Mouse (Mus musculus) forebrain, embryonic 12.5 days (tissue): ENCODE results near the gene Kansl3. TPM values are rescaled to one million over a fixed set of nuclear protein-coding genes. Genes with fewer than 3 reads are reported as not detected.

Source experiments
- ATAC-seq: fragments of 200-750 bp; cut with Nextera tagmentation; 2 replicates; pipeline ENCODE4 v1.8.0; 2017; ENCODE audit warnings: moderate TSS enrichment; ENCODE audit not compliant: low FRiP score
- H3K27ac ChIP-seq: fragments of 300-500 bp; sonication (generic); 2 replicates; pipeline ENCODE4 v1.5.1; 2016; ENCODE audit warnings: mild to moderate bottlenecking
- H3K27me3 ChIP-seq: fragments of 300-500 bp; sonication (generic); 2 replicates; pipeline ENCODE4 v1.6.1; 2016; ENCODE audit warnings: mild to moderate bottlenecking
- H3K36me3 ChIP-seq: fragments of 300-500 bp; sonication (generic); replicated peaks from 2 replicates; pipeline ENCODE4 v1.6.1; 2016; ENCODE audit warnings: mild to moderate bottlenecking
- H3K4me1 ChIP-seq: fragments of 300-500 bp; sonication (generic); 2 replicates; pipeline ENCODE4 v1.6.1; 2016
- H3K4me2 ChIP-seq: fragments of 300-500 bp; sonication (generic); 2 replicates; pipeline ENCODE4 v1.6.1; 2016; ENCODE audit warnings: mild to moderate bottlenecking, moderate library complexity
- H3K4me3 ChIP-seq: fragments of 300-500 bp; sonication (generic); replicated peaks from 2 replicates; pipeline ENCODE4 v1.5.1; 2016; ENCODE audit warnings: mild to moderate bottlenecking
- H3K9ac ChIP-seq: fragments of 300-500 bp; sonication (generic); 2 replicates; pipeline ENCODE4 v1.6.1; 2016; ENCODE audit warnings: mild to moderate bottlenecking
- H3K9me3 ChIP-seq: fragments of 300-500 bp; sonication (generic); 2 replicates; pipeline ENCODE4 v1.6.1; 2016
- WGBS: fragments of 180-500 bp; shearing (Covaris S2); methylation state at CpG from one replicate; pipeline ENCODE4 v1.1.7; 2016; 5-methylcytosine and 5-hydroxymethylcytosine counted together
- polyA plus RNA-seq: library from polyadenylated mRNA; unstranded; fragments of >200 nt; fragmentation: Nextera tagmentation; extraction: Ambion mirVana; gene quantifications from 2 replicates; pipeline ENCODE4 v1.2.1, GENCODE M21; 2016

Gene Kansl3
- polyA plus RNA-seq = 47.2 and 48.0 TPM in 2 replicates

GRCm38 (mm10) chr1:36368969-36369645 is at the start of gene Kansl3:
Gene Kansl3 (minus strand): TSS chr1:36369181.
- Histone ChIP-seq H3K27me3 (no peaks in the 10 kb centered on the region), H3K36me3 (peaks cover 17% of the 10 kb centered on the region), H3K27ac (peak within 1 kb of the TSS; percentile 75; the same call in 1 of the 2 replicates), H3K4me3 (peak within 1 kb of the TSS; percentile 95), H3K9me3 (no peaks in the 10 kb centered on the region), H3K4me2 (peak within 1 kb of the TSS; percentile 71), H3K4me1 (peaks cover 11% of the 10 kb centered on the region), H3K9ac (peak within 1 kb of the TSS; percentile 96)
- 4% methylated on average over 61 of the region's 61 CpGs for WGBS
- peak; percentile 88 for ATAC-seq

DNA sequence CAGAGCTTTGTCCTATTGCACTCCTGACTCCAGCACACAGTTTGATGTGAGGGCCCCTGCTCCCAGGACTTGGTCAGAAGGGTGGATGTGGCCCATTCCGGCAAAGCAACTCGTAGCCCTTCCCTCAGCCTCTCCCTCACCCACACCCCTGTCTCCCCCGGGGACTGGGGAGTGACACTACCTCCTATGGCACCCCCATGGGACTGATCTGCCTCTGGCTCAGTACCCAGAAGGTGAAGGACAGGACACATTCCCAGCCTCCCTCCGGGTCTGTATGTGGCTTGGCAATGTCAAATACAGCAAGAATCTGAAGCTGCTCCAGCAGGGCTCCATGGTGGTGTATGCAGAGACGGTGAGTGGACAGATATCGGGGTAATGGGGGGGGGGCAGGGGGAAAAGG is 35.5 kb upstream of the Kansl3 start:
- peaks cover 15% of the 10 kb centered on the region for H3K4me1 ChIP-seq
- no peak for ATAC-seq
- H3K36me3 ChIP-seq = no peaks in the 10 kb centered on the region
- no peak overlapping the region for H3K4me2 ChIP-seq
- H3K9ac ChIP-seq = no peak overlapping the region
- H3K9me3 ChIP-seq = no peaks in the 10 kb centered on the region
- no peaks in the 10 kb centered on the region for H3K27me3 ChIP-seq
- no peak overlapping the region for H3K27ac ChIP-seq
- 88% methylated on average over 6 of the region's 6 CpGs for WGBS
- no peak overlapping the region for H3K4me3 ChIP-seq

- Histone ChIP-seq H3K4me2 (no peak overlapping the region), H3K27ac (peak overlapping the region; percentile 73; the same call in 1 of the 2 replicates), H3K36me3 (no peaks in the 10 kb centered on the region), H3K27me3 (no peaks in the 10 kb centered on the region), H3K9ac (no peak overlapping the region), H3K4me1 (peaks cover 15% of the 10 kb centered on the region), H3K4me3 (no peak overlapping the region), H3K9me3 (no peaks in the 10 kb centered on the region)
- 34% methylated on average over 4 of the region's 4 CpGs for WGBS
- peak; percentile 83 for ATAC-seq
These were observed 32.5 kb upstream of the Kansl3 start for GRCm38 (mm10) chr1:36401509-36401908.

DNA sequence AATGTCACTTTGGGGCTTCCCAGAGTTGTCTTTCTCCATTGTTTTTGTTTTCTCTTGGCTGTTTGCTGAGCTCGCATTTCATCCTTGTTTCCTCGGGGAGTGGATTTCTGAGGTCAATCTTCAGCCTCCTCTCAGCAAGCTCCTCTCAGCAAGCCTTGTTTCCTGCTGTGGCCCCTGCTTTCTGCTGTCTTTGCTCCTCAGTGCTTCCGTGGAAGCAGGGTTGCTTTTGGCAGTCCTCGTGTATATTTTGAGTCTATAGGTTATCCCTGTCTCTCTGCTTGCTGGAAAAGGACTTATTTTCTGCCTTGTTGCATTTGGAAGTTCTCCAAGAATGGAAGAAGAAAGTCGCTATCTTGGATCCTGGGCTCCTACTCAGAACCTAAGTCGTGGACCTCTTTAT is 28.1 kb upstream of the Kansl3 start:
- 31% methylated on average over 6 of the region's 6 CpGs for WGBS
- no peak overlapping the region for H3K27ac ChIP-seq
- no peaks in the 10 kb centered on the region for H3K36me3 ChIP-seq
- no peaks in the 10 kb centered on the region for H3K9me3 ChIP-seq
- H3K9ac ChIP-seq = no peak overlapping the region
- H3K27me3 ChIP-seq = no peaks in the 10 kb centered on the region
- ATAC-seq = no peak
- no peak overlapping the region for H3K4me2 ChIP-seq
- H3K4me1 ChIP-seq = peaks cover 12% of the 10 kb centered on the region
- H3K4me3 ChIP-seq = no peak overlapping the region

DNA sequence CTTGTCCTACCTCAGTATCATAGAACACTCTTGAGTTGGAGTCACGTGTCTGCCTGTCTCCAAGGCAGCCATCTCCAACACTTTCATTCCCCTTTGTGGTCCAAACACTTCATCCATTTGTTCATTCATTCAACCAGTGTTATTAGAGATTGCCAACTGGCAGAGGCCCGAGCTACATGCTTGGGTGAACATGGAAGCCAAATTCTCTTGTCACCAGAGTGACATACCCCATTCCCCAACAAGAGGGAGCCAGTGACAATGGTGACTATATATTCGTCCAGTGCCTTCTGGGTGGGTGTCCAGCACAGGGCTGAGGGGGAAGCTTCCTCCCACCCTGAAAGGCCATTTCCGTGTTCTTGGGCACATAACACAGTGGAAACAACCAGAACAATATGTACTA is 10.6 kb upstream of the Kansl3 start:
- no peak overlapping the region for H3K9ac ChIP-seq
- WGBS = 71% methylated on average over 4 of the region's 4 CpGs
- H3K9me3 ChIP-seq = no peaks in the 10 kb centered on the region

GRCm38 (mm10) chr1:36378880-36379279 is 9.9 kb upstream of the Kansl3 start:
- H3K4me3 ChIP-seq = no peak overlapping the region
- H3K36me3 ChIP-seq = no peaks in the 10 kb centered on the region
- no peaks in the 10 kb centered on the region for H3K9me3 ChIP-seq
- no peak overlapping the region for H3K4me2 ChIP-seq
- no peaks in the 10 kb centered on the region for H3K4me1 ChIP-seq
- H3K27ac ChIP-seq = no peak overlapping the region
- WGBS = 86% methylated on average over 6 of the region's 6 CpGs
- no peak for ATAC-seq
- no peaks in the 10 kb centered on the region for H3K27me3 ChIP-seq
- no peak overlapping the region for H3K9ac ChIP-seq

More for the DNA sequence above, 10.6 kb upstream of the Kansl3 start:
- Histone ChIP-seq H3K36me3 (no peaks in the 10 kb centered on the region), H3K27me3 (no peaks in the 10 kb centered on the region), H3K4me3 (no peak overlapping the region), H3K4me2 (no peak overlapping the region), H3K4me1 (no peaks in the 10 kb centered on the region), H3K27ac (no peak overlapping the region)
- ATAC-seq = no peak

DNA sequence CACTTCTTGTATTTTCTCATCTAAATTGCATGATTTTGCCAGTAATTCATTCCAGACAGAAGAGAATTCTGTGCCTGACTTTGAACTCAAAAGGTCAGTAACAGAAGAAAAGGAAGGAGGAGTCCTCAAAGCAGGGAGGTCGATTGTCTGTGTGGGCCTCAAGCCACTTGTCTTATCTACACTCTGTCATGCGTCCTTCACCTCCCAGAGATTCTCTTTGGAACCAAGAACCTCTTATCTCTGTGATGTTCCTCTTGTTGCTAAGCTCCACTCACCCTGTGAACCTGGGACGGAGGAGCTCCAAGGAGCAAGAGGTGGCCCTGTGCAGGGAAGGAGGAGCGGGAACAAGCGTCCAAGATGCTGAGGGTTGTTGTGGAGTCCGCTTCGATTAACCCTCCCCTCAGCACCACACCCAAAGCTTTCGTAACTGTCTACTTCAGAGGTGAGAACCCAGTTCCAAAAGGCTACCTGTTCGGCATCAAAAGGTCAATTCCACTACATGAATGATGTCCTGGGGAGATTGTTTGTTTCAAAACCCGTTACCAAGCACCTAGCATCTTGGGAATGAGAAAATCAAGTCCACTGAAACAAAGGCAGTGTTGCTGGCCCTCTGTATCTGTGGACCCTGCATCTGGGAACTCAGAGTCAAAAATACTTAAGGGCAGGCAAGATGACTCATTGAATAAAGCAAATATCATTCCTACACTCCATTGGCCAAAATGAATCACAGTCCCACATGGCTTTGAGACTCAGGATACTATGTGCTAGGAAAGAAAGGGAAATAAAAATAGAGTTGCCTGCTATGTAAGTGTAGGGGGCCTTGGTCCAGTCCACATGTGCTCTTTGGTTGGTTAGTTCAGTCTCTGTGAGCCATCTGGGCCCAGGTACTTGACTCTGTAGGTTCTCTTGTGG is 3.2 kb upstream of the Kansl3 start, which contains the start of gene Fer1l5:
Gene Fer1l5, plus strand, starts transcription at position 358 of the 912 bp plus-strand sequence.
- Histone ChIP-seq H3K4me2 (no peak within 1 kb of the TSS), H3K4me3 (no peak within 1 kb of the TSS), H3K9me3 (no peaks in the 10 kb centered on the region), H3K27me3 (no peaks in the 10 kb centered on the region), H3K27ac (no peak within 1 kb of the TSS), H3K4me1 (peaks cover 10% of the 10 kb centered on the region), H3K36me3 (no peaks in the 10 kb centered on the region; the same call in 1 of the 2 replicates), H3K9ac (no peak within 1 kb of the TSS)
- ATAC-seq = no peak
- 82% methylated on average over 10 of the region's 10 CpGs for WGBS

DNA sequence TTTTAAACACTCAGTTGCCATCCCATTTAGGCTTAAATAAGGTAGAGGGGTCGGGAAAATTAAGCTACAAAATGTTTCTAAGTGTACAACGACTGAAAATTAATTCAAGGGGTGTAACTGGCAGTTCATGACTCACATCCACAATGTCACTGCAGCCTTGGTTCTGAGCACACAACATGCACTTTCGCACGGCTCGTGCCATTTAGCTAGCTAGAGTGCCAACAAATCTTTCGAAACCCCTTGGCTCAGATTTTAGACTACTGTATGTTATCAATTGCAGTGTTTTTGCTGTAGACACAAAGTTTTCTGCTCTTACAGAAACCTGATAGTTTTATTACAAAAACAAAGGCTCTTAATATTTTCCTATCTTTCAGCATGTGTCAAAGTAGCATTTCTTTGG is 1.9 kb upstream of the Kansl3 start:
- H3K27me3 ChIP-seq = no peaks in the 10 kb centered on the region
- H3K4me2 ChIP-seq = no peak overlapping the region
- no peak overlapping the region for H3K27ac ChIP-seq
- H3K36me3 ChIP-seq = peaks cover 2% of the 10 kb centered on the region
- no peaks in the 10 kb centered on the region for H3K9me3 ChIP-seq
- H3K4me1 ChIP-seq = peaks cover 11% of the 10 kb centered on the region
- WGBS = 88% methylated on average over 6 of the region's 6 CpGs
- H3K9ac ChIP-seq = no peak overlapping the region
- H3K4me3 ChIP-seq = no peak overlapping the region
- no peak for ATAC-seq

GRCm38 (mm10) chr1:36368112-36368968 is 641 bp downstream of the Kansl3 start:
- H3K27me3 ChIP-seq = no peaks in the 10 kb centered on the region
- H3K27ac ChIP-seq = peak overlapping the region; percentile 75; the same call in 1 of the 2 replicates
- peaks cover 11% of the 10 kb centered on the region for H3K4me1 ChIP-seq
- peak; percentile 90 for ATAC-seq
- peaks cover 25% of the 10 kb centered on the region for H3K36me3 ChIP-seq
- peak overlapping the region; percentile 71 for H3K4me2 ChIP-seq
- peak overlapping the region; percentile 95 for H3K4me3 ChIP-seq
- peak overlapping the region; percentile 96 for H3K9ac ChIP-seq
- 5% methylated on average over 51 of the region's 55 CpGs for WGBS
- no peaks in the 10 kb centered on the region for H3K9me3 ChIP-seq

DNA sequence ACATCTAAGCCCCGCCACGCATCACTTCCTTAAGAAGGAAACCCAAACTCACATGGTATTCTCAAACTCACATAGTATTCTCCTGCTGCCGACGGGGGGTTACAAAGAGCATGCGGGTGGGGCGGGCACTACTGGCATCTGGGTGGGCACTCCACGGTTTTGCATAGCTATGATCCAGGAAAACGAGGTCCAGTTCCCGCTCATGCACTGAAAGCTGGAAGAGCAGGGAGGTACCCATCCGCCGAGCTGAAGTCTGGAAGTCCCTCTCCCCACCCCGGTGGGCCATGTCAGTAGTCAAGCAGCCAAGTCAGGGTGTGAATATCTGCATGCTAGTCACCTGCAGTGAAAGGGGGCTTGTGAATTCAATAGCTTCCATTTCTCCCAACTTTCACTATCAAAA is 1.3 kb downstream of the Kansl3 start:
- no peak overlapping the region for H3K27ac ChIP-seq
- peaks cover 11% of the 10 kb centered on the region for H3K4me1 ChIP-seq
- H3K4me3 ChIP-seq = peak overlapping the region; percentile 95
- 57% methylated on average over 12 of the region's 12 CpGs for WGBS
- no peaks in the 10 kb centered on the region for H3K27me3 ChIP-seq
- H3K4me2 ChIP-seq = peak overlapping the region; percentile 71
- H3K9ac ChIP-seq = peak overlapping the region; percentile 96
- no peaks in the 10 kb centered on the region for H3K9me3 ChIP-seq
- H3K36me3 ChIP-seq = peaks cover 30% of the 10 kb centered on the region
- ATAC-seq = no peak

- H3K4me3 ChIP-seq = no peak overlapping the region
- H3K4me1 ChIP-seq = no peaks in the 10 kb centered on the region
- no peak overlapping the region for H3K27ac ChIP-seq
- H3K9me3 ChIP-seq = no peaks in the 10 kb centered on the region
- ATAC-seq = no peak
- no peak overlapping the region for H3K4me2 ChIP-seq
- no peak overlapping the region for H3K9ac ChIP-seq
- 95% methylated on average over 5 of the region's 5 CpGs for WGBS
- peaks cover 70% of the 10 kb centered on the region for H3K36me3 ChIP-seq
- no peaks in the 10 kb centered on the region for H3K27me3 ChIP-seq
These were observed 11.9 kb downstream of the Kansl3 start for GRCm38 (mm10) chr1:36356955-36357695.
